Mouse (Mus musculus): Measurements from ENCODE around the gene Hyal5. TPM values are rescaled to one million over a fixed set of nuclear protein-coding genes. Genes with fewer than 3 reads are reported as not detected.

The Hyal5 gene
- not detected for total RNA-seq (2023)

GRCm38 (mm10) chr6:24857697-24858096, at the start of gene Hyal5:
TSS of gene Hyal5 (plus strand) at chr6:24857997.

Other genes starting within 250 kb of the Hyal5 start
- gene Wasl, start 193.0 kb upstream of the Hyal5 start, total RNA-seq (2023), result 54.6 TPM
- gene Hyal6, start 124.8 kb upstream of the Hyal5 start, total RNA-seq (2023), result not detected
- not detected for gene Hyal4, start 109.7 kb upstream of the Hyal5 start, total RNA-seq (2023)
- gene Spam1, start 66.8 kb upstream of the Hyal5 start, total RNA-seq (2023), result not detected
- not detected for gene Tmem229a, start 98.3 kb downstream of the Hyal5 start, total RNA-seq (2023)